Mouse (Mus musculus): ENCODE measurements at regions not wholly inside any gene's neighbourhood (a gene's known extent, or its start where the extent isn't known, plus 50 kb on each side); places are given as distances from the start of the nearest gene placed in this dataset.

DNA sequence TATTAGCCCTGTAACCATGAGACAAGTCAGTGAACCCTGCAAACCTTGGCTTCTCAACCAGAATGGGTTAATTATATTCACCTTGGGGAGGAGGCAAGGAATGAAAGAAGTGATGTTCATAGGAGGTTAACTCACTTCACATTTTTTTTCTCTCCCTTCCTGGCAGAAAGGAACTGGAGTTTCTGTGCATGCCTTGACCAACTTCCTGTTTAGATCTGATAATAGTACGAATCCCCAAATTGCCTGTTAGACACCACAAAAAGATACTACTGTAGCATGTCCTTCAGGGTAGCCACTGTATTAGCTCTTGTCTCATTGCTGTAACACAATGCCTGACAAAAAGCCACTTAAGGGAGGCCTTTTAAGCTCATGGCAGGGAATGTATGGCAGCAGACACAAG, 218.4 kb upstream of the Jun start:
- Histone ChIP-seq H3K4me1 (ENCODE audit: control insufficient read depth, insufficient read depth, low read length) (no peaks in the 10 kb centered on the region), H3K27ac (ENCODE audit: control insufficient read depth, insufficient read depth, low read depth, low read length) (no peak overlapping the region), H3K27me3 (ENCODE audit: control insufficient read depth, insufficient read depth, low read length) (no peaks in the 10 kb centered on the region), H3K4me3 (ENCODE audit: control insufficient read depth, low read depth, low read length) (no peak overlapping the region), H3K36me3 (ENCODE audit: control insufficient read depth, insufficient read depth, low read length) (no peaks in the 10 kb centered on the region)
- no peak for TF ChIP-seq CTCF (IDR thresholded peaks at IDR 0.05; ENCODE audit: control insufficient read depth, insufficient read depth, insufficient replicate concordance, low read depth, low read length)
- TF ChIP-seq POLR2A (IDR thresholded peaks at IDR 0.05; ENCODE audit: control insufficient read depth, low read depth, low read length), result no peak

DNA sequence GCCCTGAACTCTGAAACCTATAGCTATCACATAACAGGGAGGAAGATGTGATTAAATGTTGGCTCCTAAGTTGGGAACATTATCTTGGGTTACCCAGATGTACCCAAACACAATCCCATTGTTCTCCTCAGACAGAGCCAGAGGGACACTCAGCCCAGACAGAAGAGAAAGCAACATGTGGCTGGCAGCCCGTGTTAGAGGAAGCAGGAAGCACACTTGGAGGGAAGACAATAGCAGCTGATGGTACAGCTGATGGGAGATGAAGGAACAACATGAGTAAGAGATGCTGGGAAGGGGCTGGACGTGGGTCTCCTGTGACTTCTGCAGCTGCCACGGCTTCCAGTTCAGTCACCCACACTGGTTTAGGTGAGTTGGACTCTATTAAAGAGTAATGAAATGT, 224.2 kb upstream of the Jun start:
- H3K4me3 ChIP-seq (ENCODE audit: control insufficient read depth, low read depth, low read length), result no peak overlapping the region
- no peaks in the 10 kb centered on the region for H3K36me3 ChIP-seq (ENCODE audit: control insufficient read depth, insufficient read depth, low read length)
- no peak overlapping the region for H3K27ac ChIP-seq (ENCODE audit: control insufficient read depth, insufficient read depth, low read depth, low read length)
- TF ChIP-seq POLR2A (IDR thresholded peaks at IDR 0.05; ENCODE audit: control insufficient read depth, low read depth, low read length), result no peak
- no peak for TF ChIP-seq CTCF (IDR thresholded peaks at IDR 0.05; ENCODE audit: control insufficient read depth, insufficient read depth, insufficient replicate concordance, low read depth, low read length)
- no peaks in the 10 kb centered on the region for H3K4me1 ChIP-seq (ENCODE audit: control insufficient read depth, insufficient read depth, low read length)
- H3K27me3 ChIP-seq (ENCODE audit: control insufficient read depth, insufficient read depth, low read length), result no peaks in the 10 kb centered on the region

GRCm38 (mm10) chr4:95277989-95278713, 226.1 kb upstream of the Jun start:
- H3K27ac ChIP-seq (ENCODE audit: control insufficient read depth, insufficient read depth, low read depth, low read length), result no peak overlapping the region
- no peaks in the 10 kb centered on the region for H3K4me1 ChIP-seq (ENCODE audit: control insufficient read depth, insufficient read depth, low read length)
- H3K36me3 ChIP-seq (ENCODE audit: control insufficient read depth, insufficient read depth, low read length), result no peaks in the 10 kb centered on the region
- no peaks in the 10 kb centered on the region for H3K27me3 ChIP-seq (ENCODE audit: control insufficient read depth, insufficient read depth, low read length)
- no peak overlapping the region for H3K4me3 ChIP-seq (ENCODE audit: control insufficient read depth, low read depth, low read length)
- TF ChIP-seq POLR2A (IDR thresholded peaks at IDR 0.05; ENCODE audit: control insufficient read depth, low read depth, low read length) (no peak), CTCF (IDR thresholded peaks at IDR 0.05; ENCODE audit: control insufficient read depth, insufficient read depth, insufficient replicate concordance, low read depth, low read length) (no peak)

DNA sequence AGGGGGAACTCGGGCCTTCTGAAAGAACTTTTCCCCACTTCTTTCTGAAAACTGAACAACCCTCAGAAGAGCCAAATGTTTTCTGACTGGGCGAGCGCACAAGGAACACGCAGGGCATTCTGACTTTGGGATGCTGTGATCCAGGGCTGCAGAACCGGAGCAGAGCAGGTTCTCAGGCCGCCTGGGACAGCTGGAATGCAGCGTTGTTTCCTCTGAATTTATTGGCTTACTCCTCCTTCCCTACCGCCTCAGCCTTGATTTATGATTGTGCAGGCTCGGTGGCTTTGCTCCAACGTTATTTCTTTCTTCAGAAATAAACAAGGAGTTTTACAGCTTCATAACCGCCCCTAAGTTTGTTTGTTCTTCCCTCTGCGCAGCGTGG, 226.7 kb upstream of the Jun start:
- TF ChIP-seq POLR2A (IDR thresholded peaks at IDR 0.05; ENCODE audit: control insufficient read depth, low read depth, low read length) (no peak), CTCF (IDR thresholded peaks at IDR 0.05; ENCODE audit: control insufficient read depth, insufficient read depth, insufficient replicate concordance, low read depth, low read length) (no peak)
- Histone ChIP-seq H3K27ac (ENCODE audit: control insufficient read depth, insufficient read depth, low read depth, low read length) (no peak overlapping the region), H3K4me1 (ENCODE audit: control insufficient read depth, insufficient read depth, low read length) (no peaks in the 10 kb centered on the region), H3K4me3 (ENCODE audit: control insufficient read depth, low read depth, low read length) (no peak overlapping the region), H3K27me3 (ENCODE audit: control insufficient read depth, insufficient read depth, low read length) (no peaks in the 10 kb centered on the region), H3K36me3 (ENCODE audit: control insufficient read depth, insufficient read depth, low read length) (no peaks in the 10 kb centered on the region)

DNA sequence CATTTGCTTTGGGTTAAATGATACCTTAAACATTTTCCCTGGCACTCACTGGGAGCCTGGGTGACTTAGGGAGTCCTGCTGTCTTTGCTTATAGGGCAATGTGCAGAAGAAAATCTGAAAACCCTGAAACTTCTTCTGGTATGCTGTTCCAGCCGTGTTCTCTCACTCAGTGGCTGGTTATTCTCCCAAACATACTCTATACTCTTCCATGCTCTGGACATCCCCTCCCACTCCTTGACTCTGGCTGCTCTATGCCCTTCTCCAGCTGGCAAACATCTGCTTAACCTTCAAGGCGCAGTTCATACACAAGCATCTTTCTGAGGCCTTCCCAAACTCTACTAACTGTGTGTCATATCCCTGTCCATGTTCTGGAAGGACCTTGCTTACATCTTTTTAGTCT, 227.2 kb upstream of the Jun start:
- no peaks in the 10 kb centered on the region for H3K27me3 ChIP-seq (ENCODE audit: control insufficient read depth, insufficient read depth, low read length)
- no peaks in the 10 kb centered on the region for H3K4me1 ChIP-seq (ENCODE audit: control insufficient read depth, insufficient read depth, low read length)
- TF ChIP-seq CTCF (IDR thresholded peaks at IDR 0.05; ENCODE audit: control insufficient read depth, insufficient read depth, insufficient replicate concordance, low read depth, low read length) (no peak), POLR2A (IDR thresholded peaks at IDR 0.05; ENCODE audit: control insufficient read depth, low read depth, low read length) (no peak)
- H3K4me3 ChIP-seq (ENCODE audit: control insufficient read depth, low read depth, low read length), result no peak overlapping the region
- H3K36me3 ChIP-seq (ENCODE audit: control insufficient read depth, insufficient read depth, low read length), result no peaks in the 10 kb centered on the region
- H3K27ac ChIP-seq (ENCODE audit: control insufficient read depth, insufficient read depth, low read depth, low read length), result no peak overlapping the region

DNA sequence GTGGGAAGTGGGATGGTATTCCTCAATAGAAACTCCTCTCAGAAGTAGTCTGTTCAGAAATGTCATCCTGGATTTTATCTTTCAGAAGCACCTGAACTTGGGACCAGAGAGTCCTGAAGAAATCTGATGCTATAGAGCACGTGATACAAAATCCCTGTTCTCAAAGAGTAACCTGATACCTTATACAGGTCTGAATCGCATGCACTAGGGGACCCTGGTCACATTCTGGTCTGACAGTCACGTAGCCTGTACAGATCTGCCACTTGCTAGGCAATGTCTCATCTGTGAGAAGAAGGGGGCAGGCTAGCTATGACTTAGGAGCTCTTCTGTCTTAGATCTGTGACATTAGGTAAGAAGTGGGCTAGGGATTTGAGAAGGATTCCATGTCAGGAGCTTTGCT, 230.1 kb upstream of the Jun start:
- H3K4me3 ChIP-seq (ENCODE audit: control insufficient read depth, low read depth, low read length), result no peak overlapping the region
- H3K4me1 ChIP-seq (ENCODE audit: control insufficient read depth, insufficient read depth, low read length), result no peaks in the 10 kb centered on the region
- H3K27ac ChIP-seq (ENCODE audit: control insufficient read depth, insufficient read depth, low read depth, low read length), result no peak overlapping the region
- TF ChIP-seq CTCF (IDR thresholded peaks at IDR 0.05; ENCODE audit: control insufficient read depth, insufficient read depth, insufficient replicate concordance, low read depth, low read length) (no peak), POLR2A (IDR thresholded peaks at IDR 0.05; ENCODE audit: control insufficient read depth, low read depth, low read length) (no peak)
- no peaks in the 10 kb centered on the region for H3K27me3 ChIP-seq (ENCODE audit: control insufficient read depth, insufficient read depth, low read length)
- H3K36me3 ChIP-seq (ENCODE audit: control insufficient read depth, insufficient read depth, low read length), result no peaks in the 10 kb centered on the region

DNA sequence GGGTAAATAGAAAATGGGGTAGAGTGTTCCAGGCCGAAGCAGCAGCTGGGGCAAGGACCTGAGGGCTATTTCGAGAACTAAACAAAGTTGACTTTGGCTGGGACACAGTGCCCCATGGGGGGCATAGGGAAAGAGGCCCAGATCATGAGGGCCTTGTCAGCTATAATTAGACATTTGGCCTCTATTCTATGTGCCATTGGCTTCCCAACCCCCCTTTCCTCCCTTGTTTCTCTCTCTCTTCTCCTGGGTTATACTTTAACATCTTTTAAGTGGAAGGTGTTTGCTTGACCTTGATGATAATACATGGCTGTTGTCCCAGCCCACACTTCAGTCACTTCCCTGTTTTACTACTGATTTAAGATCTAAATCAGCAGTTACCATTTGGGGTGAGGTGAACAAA, 231.8 kb upstream of the Jun start:
- no peak overlapping the region for H3K27ac ChIP-seq (ENCODE audit: control insufficient read depth, insufficient read depth, low read depth, low read length)
- no peaks in the 10 kb centered on the region for H3K4me1 ChIP-seq (ENCODE audit: control insufficient read depth, insufficient read depth, low read length)
- no peaks in the 10 kb centered on the region for H3K36me3 ChIP-seq (ENCODE audit: control insufficient read depth, insufficient read depth, low read length)
- no peaks in the 10 kb centered on the region for H3K27me3 ChIP-seq (ENCODE audit: control insufficient read depth, insufficient read depth, low read length)
- TF ChIP-seq POLR2A (IDR thresholded peaks at IDR 0.05; ENCODE audit: control insufficient read depth, low read depth, low read length), result no peak
- H3K4me3 ChIP-seq (ENCODE audit: control insufficient read depth, low read depth, low read length), result no peak overlapping the region

DNA sequence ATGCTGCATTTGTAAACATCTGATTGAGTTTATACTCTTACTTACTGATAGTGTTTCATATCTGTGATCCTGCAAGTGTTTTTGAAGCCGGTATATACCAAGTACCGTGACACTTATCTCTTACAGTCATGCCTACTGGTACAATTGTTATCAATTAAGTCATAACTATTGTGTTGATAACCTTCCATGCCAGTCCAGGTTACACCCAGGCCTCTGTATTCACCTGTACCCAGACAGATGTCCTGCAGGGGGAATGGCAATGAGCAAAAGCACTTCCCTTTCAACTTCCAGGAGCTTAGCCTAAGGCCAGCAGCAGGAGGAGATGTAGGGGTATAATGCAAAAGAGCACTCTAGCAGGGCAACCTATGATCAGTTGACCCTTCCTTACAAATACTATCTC, 232.2 kb upstream of the Jun start:
- TF ChIP-seq CTCF (IDR thresholded peaks at IDR 0.05; ENCODE audit: control insufficient read depth, insufficient read depth, insufficient replicate concordance, low read depth, low read length) (no peak), POLR2A (IDR thresholded peaks at IDR 0.05; ENCODE audit: control insufficient read depth, low read depth, low read length) (no peak)
- Histone ChIP-seq H3K36me3 (ENCODE audit: control insufficient read depth, insufficient read depth, low read length) (no peaks in the 10 kb centered on the region), H3K27ac (ENCODE audit: control insufficient read depth, insufficient read depth, low read depth, low read length) (no peak overlapping the region), H3K27me3 (ENCODE audit: control insufficient read depth, insufficient read depth, low read length) (no peaks in the 10 kb centered on the region), H3K4me1 (ENCODE audit: control insufficient read depth, insufficient read depth, low read length) (no peaks in the 10 kb centered on the region), H3K4me3 (ENCODE audit: control insufficient read depth, low read depth, low read length) (no peak overlapping the region)

Data from testis, adult 2 months (tissue).